Mouse (Mus musculus) forebrain, embryonic 13.5 days (tissue): ENCODE measurements at regions not wholly inside any gene's neighbourhood (a gene's known extent, or its start where the extent isn't known, plus 50 kb on each side); places are given as distances from the start of the nearest gene placed in this dataset.
"Not testable (repeated sequence)": the region's sequence is repeated elsewhere in the genome, so short reads cannot be mapped to it uniquely, and the experiment has no call there.

Experiments
- ATAC-seq: fragments of 200-750 bp; cut with Nextera tagmentation; 2 replicates; pipeline ENCODE4 v1.8.0; 2017
- H3K27ac ChIP-seq: fragments of 300-500 bp; sonication (generic); 2 replicates; pipeline ENCODE4 v1.5.1; 2015; ENCODE audit warnings: inconsistent platforms, mild to moderate bottlenecking, moderate library complexity
- H3K27me3 ChIP-seq: fragments of 300-500 bp; sonication (generic); 2 replicates; pipeline ENCODE4 v1.6.1; 2015; ENCODE audit warnings: mild to moderate bottlenecking, inconsistent platforms
- H3K36me3 ChIP-seq: fragments of 300-500 bp; sonication (generic); 2 replicates; pipeline ENCODE4 v1.6.1; 2015; ENCODE audit warnings: mild to moderate bottlenecking, inconsistent platforms; ENCODE audit not compliant: poor library complexity, severe bottlenecking
- H3K4me1 ChIP-seq: fragments of 300-500 bp; sonication (generic); 2 replicates; pipeline ENCODE4 v1.6.1; 2015; ENCODE audit warnings: inconsistent platforms
- H3K4me2 ChIP-seq: fragments of 300-500 bp; sonication (generic); 2 replicates; pipeline ENCODE4 v1.6.1; 2015; ENCODE audit warnings: inconsistent platforms, mild to moderate bottlenecking, moderate library complexity
- H3K4me3 ChIP-seq: fragments of 300-500 bp; sonication (generic); 2 replicates; pipeline ENCODE4 v1.5.1; 2015; ENCODE audit warnings: mild to moderate bottlenecking, inconsistent platforms
- H3K9ac ChIP-seq: fragments of 300-500 bp; sonication (generic); 2 replicates; pipeline ENCODE4 v1.6.1; 2015; ENCODE audit warnings: mild to moderate bottlenecking, inconsistent platforms
- H3K9me3 ChIP-seq: fragments of 300-500 bp; sonication (generic); replicated peaks from 2 replicates; pipeline ENCODE4 v1.6.1; 2016; ENCODE audit warnings: inconsistent platforms
- WGBS: fragments of 180-500 bp; shearing (Covaris S2); methylation state at CpG from one replicate; pipeline ENCODE4 v1.1.7; 2015; 5-methylcytosine and 5-hydroxymethylcytosine counted together

GRCm38 (mm10) chr2:39633041-39633440 lies 406.8 kb upstream of the Ppp6c start:
- Histone ChIP-seq H3K9me3 (no peaks in the 10 kb centered on the region), H3K4me3 (no peak overlapping the region), H3K4me2 (no peak overlapping the region), H3K4me1 (no peaks in the 10 kb centered on the region), H3K27me3 (no peaks in the 10 kb centered on the region), H3K36me3 (no peaks in the 10 kb centered on the region), H3K27ac (no peak overlapping the region), H3K9ac (no peak overlapping the region)
- no peak for ATAC-seq

GRCm38 (mm10) chr2:39614221-39614620 lies 388.0 kb upstream of the Ppp6c start:
- H3K36me3 ChIP-seq, result no peaks in the 10 kb centered on the region
- H3K27me3 ChIP-seq, result no peaks in the 10 kb centered on the region
- WGBS, result 81% methylated on average over 10 of the region's 10 CpGs
- no peak overlapping the region for H3K4me3 ChIP-seq
- H3K4me1 ChIP-seq, result no peaks in the 10 kb centered on the region
- no peak overlapping the region for H3K4me2 ChIP-seq
- no peaks in the 10 kb centered on the region for H3K9me3 ChIP-seq
- no peak overlapping the region for H3K27ac ChIP-seq
- ATAC-seq, result no peak
- H3K9ac ChIP-seq, result no peak overlapping the region

- 86% methylated on average over 1 of the region's 1 CpGs for WGBS
- no peaks in the 10 kb centered on the region for H3K9me3 ChIP-seq
- no peak overlapping the region for H3K4me2 ChIP-seq
- H3K4me1 ChIP-seq, result no peaks in the 10 kb centered on the region
- H3K36me3 ChIP-seq, result no peaks in the 10 kb centered on the region
- H3K9ac ChIP-seq, result no peak overlapping the region
- H3K4me3 ChIP-seq, result no peak overlapping the region
- no peak overlapping the region for H3K27ac ChIP-seq
- peak; percentile 58 for ATAC-seq
- no peaks in the 10 kb centered on the region for H3K27me3 ChIP-seq
Observed at GRCm38 (mm10) chr2:39612809-39613208, 386.6 kb upstream of the Ppp6c start.

- no peaks in the 10 kb centered on the region for H3K9me3 ChIP-seq
- 81% methylated on average over 2 of the region's 2 CpGs for WGBS
- H3K36me3 ChIP-seq, result no peaks in the 10 kb centered on the region
- no peak overlapping the region for H3K4me2 ChIP-seq
- ATAC-seq, result no peak
- H3K27ac ChIP-seq, result no peak overlapping the region
- H3K27me3 ChIP-seq, result no peaks in the 10 kb centered on the region
- H3K4me1 ChIP-seq, result no peaks in the 10 kb centered on the region
- no peak overlapping the region for H3K9ac ChIP-seq
- no peak overlapping the region for H3K4me3 ChIP-seq
Observed at GRCm38 (mm10) chr2:39612236-39612635, 386.0 kb upstream of the Ppp6c start.

- H3K4me1 ChIP-seq, result no peaks in the 10 kb centered on the region
- H3K27ac ChIP-seq, result no peak overlapping the region
- H3K4me3 ChIP-seq, result no peak overlapping the region
- H3K27me3 ChIP-seq, result no peaks in the 10 kb centered on the region
- no peaks in the 10 kb centered on the region for H3K9me3 ChIP-seq
- H3K4me2 ChIP-seq, result no peak overlapping the region
- H3K36me3 ChIP-seq, result no peaks in the 10 kb centered on the region
- ATAC-seq, result no peak
- H3K9ac ChIP-seq, result no peak overlapping the region
Observed at GRCm38 (mm10) chr2:39602256-39602655, 376.0 kb upstream of the Ppp6c start.

- Histone ChIP-seq H3K4me2 (no peak overlapping the region), H3K4me1 (no peaks in the 10 kb centered on the region), H3K27me3 (no peaks in the 10 kb centered on the region), H3K27ac (no peak overlapping the region), H3K9ac (no peak overlapping the region), H3K9me3 (no peaks in the 10 kb centered on the region), H3K4me3 (no peak overlapping the region), H3K36me3 (no peaks in the 10 kb centered on the region)
- no peak for ATAC-seq
- WGBS, result 93% methylated on average over 1 of the region's 1 CpGs
Observed at GRCm38 (mm10) chr2:39558193-39558592, 331.9 kb upstream of the Ppp6c start.

- H3K4me3 ChIP-seq, result no peak overlapping the region
- WGBS, result 92% methylated on average over 2 of the region's 2 CpGs
- no peaks in the 10 kb centered on the region for H3K4me1 ChIP-seq
- no peaks in the 10 kb centered on the region for H3K9me3 ChIP-seq
- H3K9ac ChIP-seq, result no peak overlapping the region
- H3K4me2 ChIP-seq, result no peak overlapping the region
- H3K27ac ChIP-seq, result no peak overlapping the region
- no peaks in the 10 kb centered on the region for H3K27me3 ChIP-seq
- ATAC-seq, result no peak
- H3K36me3 ChIP-seq, result no peaks in the 10 kb centered on the region
Observed at GRCm38 (mm10) chr2:39507984-39508383, 281.7 kb upstream of the Ppp6c start.

GRCm38 (mm10) chr2:39483208-39483912 lies 257.1 kb upstream of the Ppp6c start:
- Histone ChIP-seq H3K27ac (no peak overlapping the region), H3K27me3 (no peaks in the 10 kb centered on the region), H3K9ac (no peak overlapping the region), H3K9me3 (no peaks in the 10 kb centered on the region), H3K4me2 (0 out of 2 replicates have a peak overlapping the region, but pooled peaks have one; percentile 12), H3K36me3 (no peaks in the 10 kb centered on the region), H3K4me3 (no peak overlapping the region), H3K4me1 (0 out of 2 replicates have a peak, but pooled peaks cover 3% of the 10 kb centered on the region)
- peak; percentile 50; the same call in 1 of the 2 replicates for ATAC-seq
- WGBS, result 23% methylated on average over 12 of the region's 12 CpGs

GRCm38 (mm10) chr2:39482608-39483007 lies 256.4 kb upstream of the Ppp6c start:
- H3K27ac ChIP-seq, result no peak overlapping the region
- no peaks in the 10 kb centered on the region for H3K27me3 ChIP-seq
- no peak overlapping the region for H3K4me3 ChIP-seq
- no peak overlapping the region for H3K4me2 ChIP-seq
- no peak overlapping the region for H3K9ac ChIP-seq
- peak; percentile 53; the same call in 1 of the 2 replicates for ATAC-seq
- H3K4me1 ChIP-seq, result 0 out of 2 replicates have a peak, but pooled peaks cover 3% of the 10 kb centered on the region
- H3K9me3 ChIP-seq, result no peaks in the 10 kb centered on the region
- 31% methylated on average over 2 of the region's 2 CpGs for WGBS
- no peaks in the 10 kb centered on the region for H3K36me3 ChIP-seq

GRCm38 (mm10) chr2:39480236-39480635 lies 254.0 kb upstream of the Ppp6c start:
- Histone ChIP-seq H3K27ac (no peak overlapping the region), H3K4me2 (no peak overlapping the region), H3K9ac (no peak overlapping the region), H3K36me3 (no peaks in the 10 kb centered on the region), H3K4me3 (no peak overlapping the region), H3K9me3 (no peaks in the 10 kb centered on the region), H3K4me1 (0 out of 2 replicates have a peak, but pooled peaks cover 3% of the 10 kb centered on the region), H3K27me3 (no peaks in the 10 kb centered on the region)
- ATAC-seq, result no peak
- 63% methylated on average over 3 of the region's 3 CpGs for WGBS

- H3K36me3 ChIP-seq, H3K9me3 ChIP-seq, H3K4me3 ChIP-seq, H3K4me2 ChIP-seq, H3K9ac ChIP-seq, H3K27ac ChIP-seq, H3K4me1 ChIP-seq, ATAC-seq, H3K27me3 ChIP-seq: not testable (repeated sequence)
Observed at GRCm38 (mm10) chr2:39472925-39473324, 246.7 kb upstream of the Ppp6c start.
